ENCODE assay signal across 16 mouse cellular contexts in the genomic region with DNA sequence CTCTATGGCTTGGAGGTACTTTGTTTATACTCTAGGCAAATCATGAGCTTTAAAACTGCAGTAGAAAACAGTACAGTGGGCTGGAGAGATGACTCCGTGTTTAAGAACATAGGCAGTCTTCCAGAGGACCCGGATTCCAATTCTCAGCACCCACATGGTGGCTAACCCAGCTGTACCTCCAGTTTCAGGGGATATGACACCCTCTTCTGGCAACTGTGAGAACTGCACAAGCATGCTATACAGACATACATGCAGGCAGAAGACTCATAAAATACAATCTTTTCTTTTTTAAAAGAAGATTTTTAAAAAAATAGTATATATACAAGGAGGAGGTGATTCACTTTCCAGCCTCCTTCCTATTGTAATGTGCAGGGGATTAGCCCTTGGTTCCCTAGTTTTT.
A peak's percentile ranks its signal among the peaks of the same experiment; 100 is the strongest.
DNase-seq lines count a peak whose midpoint lies in the region; ATAC-seq and TF ChIP-seq lines count a peak whose summit lies in the region.
"Had no signal": no experiment of that assay in that cellular context is flagged by ENCODE, and none has a peak within 500 bp of the region (broad histone marks: within the 10 kb centered on the region; RNA-seq: fewer than 3 reads in every experiment).

No protein-coding gene starts in this region.

- TF ChIP-seq CTCF in liver, adult 2 months (IDR thresholded peaks at IDR 0.05; ENCODE audit: low read depth, low read length) = 0 out of 2 replicates have a peak, but pooled peaks have one; percentile 10
- peak; percentile 44 for TF ChIP-seq CTCF in Patski (IDR thresholded peaks at IDR 0.05)

- H3K4me2 ChIP-seq in midbrain, embryonic 15.5 days = no peak overlapping the region
- H3K4me2 ChIP-seq: embryonic facial prominence, embryonic 13.5 days; liver, embryonic 13.5 days; midbrain, embryonic 12.5 days had no signal

- 97% methylated on average over 2 of the region's 2 CpGs for WGBS in liver, adult 2 months
- WGBS in midbrain, embryonic 15.5 days = 94% methylated on average over 2 of the region's 2 CpGs

- CTCF ChIA-PET in Patski (lab: Charles Lee) = interaction anchor here (1.4 kb wide), 1 partner anchor 11 kb away, joined by 4 read pairs; no protein-coding TSS in a partner anchor

- H3K4me1 ChIP-seq in liver, adult 2 months (ENCODE audit: control insufficient read depth, insufficient read depth, low read length) = no peaks in the 10 kb centered on the region
- peaks cover 2% of the 10 kb centered on the region; the same call in 1 of the 2 replicates for H3K4me1 ChIP-seq in midbrain, embryonic 15.5 days
- H3K4me1 ChIP-seq: embryonic facial prominence, embryonic 13.5 days; hindbrain, embryonic 10.5 days; liver, embryonic 13.5 days had no signal

- no peak overlapping the region for H3K9ac ChIP-seq in liver, adult 2 months (ENCODE audit: low read depth, low read length)
- H3K9ac ChIP-seq in midbrain, embryonic 15.5 days = no peak overlapping the region
- H3K9ac ChIP-seq: embryonic facial prominence, embryonic 13.5 days; liver, embryonic 13.5 days; midbrain, embryonic 12.5 days had no signal

- no peaks in the 10 kb centered on the region for H3K36me3 ChIP-seq in liver, adult 2 months (ENCODE audit: control insufficient read depth, insufficient read depth, low read length)
- no peaks in the 10 kb centered on the region for H3K36me3 ChIP-seq in midbrain, embryonic 15.5 days (replicated peaks)
- H3K36me3 ChIP-seq: embryonic facial prominence, embryonic 13.5 days; hindbrain, embryonic 10.5 days; liver, embryonic 13.5 days; midbrain, embryonic 12.5 days had no signal

- no peaks in the 10 kb centered on the region for H3K27me3 ChIP-seq in liver, adult 2 months (ENCODE audit: control insufficient read depth, insufficient read depth, low read length)
- H3K27me3 ChIP-seq in Patski = no peaks in the 10 kb centered on the region
- no peaks in the 10 kb centered on the region for H3K27me3 ChIP-seq in midbrain, embryonic 15.5 days (replicated peaks)
- H3K27me3 ChIP-seq: embryonic facial prominence, embryonic 13.5 days; liver, embryonic 13.5 days; midbrain, embryonic 12.5 days had no signal

- no peak overlapping the region for H3K27ac ChIP-seq in liver, adult 2 months (replicated peaks; ENCODE audit: insufficient read depth, low read depth, low read length)
- no peak overlapping the region for H3K27ac ChIP-seq in midbrain, embryonic 15.5 days
- H3K27ac ChIP-seq: embryonic facial prominence, embryonic 13.5 days; hindbrain, embryonic 10.5 days; liver, embryonic 13.5 days; midbrain, embryonic 12.5 days had no signal

- no peak for TF ChIP-seq POLR2A in liver, adult 2 months (IDR thresholded peaks at IDR 0.05; ENCODE audit: extremely low read depth, insufficient read depth, low read length)

- ATAC-seq in CD4-positive, CD25-positive, alpha-beta regulatory T cell, adult 4 months = no peak
- no peak for ATAC-seq in Patski
- ATAC-seq in midbrain, embryonic 15.5 days (replicated peaks) = no peak
- ATAC-seq: intestine, embryonic 16.5 days had no signal

- DNase-seq in CD4-positive, CD25-positive, alpha-beta regulatory T cell, adult 2 months (ENCODE audit: low read depth, low spot score) = peak; percentile 11
- DNase-seq in liver, adult 2 months (ENCODE audit: extremely low read depth, low read depth, low spot score) = no peak
- no peak for DNase-seq in liver
- peak; percentile 19 for DNase-seq in 3T3-L1 (ENCODE audit: low read depth, low spot score)
- DNase-seq in Patski (ENCODE audit: low read depth, low spot score) = no peak
- DNase-seq in adrenal gland, adult (ENCODE audit: inconsistent age in 2 of 2, low spot score in 1 of 2) = no peak
- DNase-seq: cerebellum, adult 11-12 months; kidney, postnatal 14 days; liver, embryonic 13.5 days; lung, postnatal 4 days had no signal

- H3K79me2 ChIP-seq in liver, adult 2 months (ENCODE audit: control insufficient read depth, insufficient read depth, low read length) = no peaks in the 10 kb centered on the region

- in situ Hi-C loops in Patski (cut with MboI; ENCODE audit: low pct_unique_long_range_greater_than_20kb) = no loop called here

- no peaks in the 10 kb centered on the region for H3K9me3 ChIP-seq in midbrain, embryonic 15.5 days
- H3K9me3 ChIP-seq: embryonic facial prominence, embryonic 13.5 days; hindbrain, embryonic 10.5 days; liver, embryonic 13.5 days; midbrain, embryonic 12.5 days had no signal

- H3K4me3 ChIP-seq in liver, adult 2 months (ENCODE audit: insufficient read depth, low read depth, low read length) = no peak overlapping the region
- H3K4me3 ChIP-seq in midbrain, embryonic 15.5 days = no peak overlapping the region
- H3K4me3 ChIP-seq: embryonic facial prominence, embryonic 13.5 days; hindbrain, embryonic 10.5 days; liver, embryonic 13.5 days; midbrain, embryonic 12.5 days had no signal

- POLR2A ChIA-PET in Patski (lab: Charles Lee) = no interaction called here

Comparison
In these comparisons a context has a peak if more than half of its experiments do, and no peak if none do; other contexts are left out.
1. DNase-seq: peak in CD4-positive, CD25-positive, alpha-beta regulatory T cell, adult 2 months (single experiment) and 3T3-L1 (single experiment); none in liver, adult 2 months (single experiment), liver (single experiment), Patski (single experiment) and adrenal gland, adult (0 of 2).